Mouse (Mus musculus): ENCODE data around the gene Gga2. TPM values are rescaled to one million over a fixed set of nuclear protein-coding genes. Genes with fewer than 3 reads are reported as not detected.

Gene Gga2
- not detected in 2 replicates for polyA plus RNA-seq (2012; ENCODE audit: insufficient read depth, insufficient read length, low replicate concordance, missing spikeins)

- whole genome bisulfite sequencing, result 0% methylated on average over 50 of the region's 50 CpGs
- no peak for TF ChIP-seq CTCF (IDR thresholded peaks at IDR 0.05; ENCODE audit: insufficient read depth, low read depth, low read length)
- TF ChIP-seq POLR2A (IDR thresholded peaks at IDR 0.05; ENCODE audit: insufficient read depth, low read depth, low read length), result peak; percentile 94
- peaks cover 15% of the 10 kb centered on the region; the same call in 1 of the 2 replicates for H3K4me1 ChIP-seq (ENCODE audit: control insufficient read depth, insufficient read depth, low read length)
- H3K4me3 ChIP-seq (ENCODE audit: insufficient read depth, low read depth, low read length), result peak within 1 kb of the TSS; percentile 97
- H3K27ac ChIP-seq (ENCODE audit: insufficient read depth, low read depth, low read length), result peak within 1 kb of the TSS; percentile 81
These were observed at the start of gene Gga2 for GRCm38 (mm10) chr7:122020667-122021354. TSS of gene Gga2 (minus strand) at chr7:122021222.

DNA sequence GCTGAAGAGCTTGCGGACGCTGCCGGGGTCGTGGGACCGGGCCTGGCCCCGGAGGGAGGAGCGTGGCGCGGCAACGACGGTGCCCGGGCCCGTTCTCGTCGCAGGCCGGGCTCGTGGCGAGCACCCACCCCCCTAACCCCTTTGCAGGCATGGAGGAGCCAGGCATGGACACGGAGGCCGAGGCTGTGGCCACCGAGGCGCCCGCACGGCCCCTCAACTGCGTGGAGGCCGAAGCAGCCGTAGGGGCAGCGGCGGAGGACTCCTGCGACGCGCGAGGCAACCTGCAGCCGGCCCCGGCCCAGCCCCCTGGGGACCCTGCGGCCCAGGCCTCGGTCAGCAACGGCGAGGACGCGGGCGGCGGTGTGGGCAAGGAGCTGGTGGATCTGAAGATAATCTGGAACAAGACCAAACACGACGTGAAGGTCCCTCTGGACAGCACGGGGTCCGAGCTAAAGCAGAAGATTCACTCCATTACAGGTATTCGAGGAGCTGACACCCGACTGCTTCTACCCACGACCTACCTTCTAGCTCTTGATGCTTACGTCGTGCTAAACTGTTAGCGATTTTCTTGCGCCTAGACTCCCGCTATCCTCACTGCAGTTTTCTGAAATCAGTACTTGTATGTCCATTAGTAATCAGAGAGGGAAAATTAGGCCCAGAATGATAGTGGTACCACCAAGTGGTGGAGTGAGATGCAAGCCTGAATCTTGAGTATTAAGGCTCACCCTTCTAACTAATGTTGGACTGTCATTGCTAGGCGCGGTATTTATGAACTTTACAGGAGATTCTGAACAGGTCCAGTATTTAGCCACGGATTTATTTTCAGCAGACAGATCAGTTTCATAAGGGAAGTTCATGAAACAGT, 46.7 kb upstream of the Gga2 start:
- peak overlapping the region; percentile 67 for H3K27ac ChIP-seq (ENCODE audit: insufficient read depth, low read depth, low read length)
- WGBS, result 1% methylated on average over 58 of the region's 58 CpGs
- peaks cover 3% of the 10 kb centered on the region for H3K4me1 ChIP-seq (ENCODE audit: control insufficient read depth, insufficient read depth, low read length)
- peak overlapping the region; percentile 90 for H3K4me3 ChIP-seq (ENCODE audit: insufficient read depth, low read depth, low read length)
- no peak for TF ChIP-seq CTCF (IDR thresholded peaks at IDR 0.05; ENCODE audit: insufficient read depth, low read depth, low read length)
- TF ChIP-seq POLR2A (IDR thresholded peaks at IDR 0.05; ENCODE audit: insufficient read depth, low read depth, low read length), result no peak

GRCm38 (mm10) chr7:122066945-122067516, 46.0 kb upstream of the Gga2 start, which contains the start of the genes Ubfd1 and Ears2:
TSS of gene Ubfd1 (plus strand) at chr7:122067175.
TSS of gene Ears2 (minus strand) at chr7:122067263.
- WGBS, result under 1% methylated on average over 60 of the region's 60 CpGs
- H3K27ac ChIP-seq (ENCODE audit: insufficient read depth, low read depth, low read length), result peak within 1 kb of the TSS; percentile 83
- H3K4me3 ChIP-seq (ENCODE audit: insufficient read depth, low read depth, low read length), result peak within 1 kb of the TSS; percentile 90
- peaks cover 3% of the 10 kb centered on the region for H3K4me1 ChIP-seq (ENCODE audit: control insufficient read depth, insufficient read depth, low read length)
- TF ChIP-seq CTCF (IDR thresholded peaks at IDR 0.05; ENCODE audit: insufficient read depth, low read depth, low read length) (no peak), POLR2A (IDR thresholded peaks at IDR 0.05; ENCODE audit: insufficient read depth, low read depth, low read length) (peak; percentile 58; the same call in 1 of the 2 replicates)

GRCm38 (mm10) chr7:122066102-122066944, 45.3 kb upstream of the Gga2 start:
- Histone ChIP-seq H3K4me1 (ENCODE audit: control insufficient read depth, insufficient read depth, low read length) (peaks cover 3% of the 10 kb centered on the region), H3K4me3 (ENCODE audit: insufficient read depth, low read depth, low read length) (peak overlapping the region; percentile 90), H3K27ac (ENCODE audit: insufficient read depth, low read depth, low read length) (peak overlapping the region; percentile 83)
- 14% methylated on average over 31 of the region's 31 CpGs for WGBS
- TF ChIP-seq CTCF (IDR thresholded peaks at IDR 0.05; ENCODE audit: insufficient read depth, low read depth, low read length) (no peak), POLR2A (IDR thresholded peaks at IDR 0.05; ENCODE audit: insufficient read depth, low read depth, low read length) (no peak)

DNA sequence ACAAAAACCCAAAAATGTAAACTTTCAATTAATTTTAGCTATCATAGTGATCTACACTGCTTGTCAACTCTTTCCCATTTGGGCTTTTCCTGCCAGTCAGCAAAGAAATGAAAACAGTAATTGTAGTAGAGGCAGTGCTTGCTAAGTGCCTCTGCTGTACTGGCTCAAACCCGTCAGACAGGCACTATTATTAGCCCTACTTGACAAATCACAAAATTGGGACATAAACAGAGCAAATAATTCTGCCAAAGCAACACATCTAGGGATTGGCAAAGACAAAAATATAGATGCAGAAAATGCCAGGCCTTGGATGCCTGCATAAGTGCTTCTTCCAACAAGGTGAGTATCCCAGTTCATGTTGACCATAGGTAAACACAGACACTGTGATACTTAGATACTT, 44.6 kb upstream of the Gga2 start:
- WGBS, result 49% methylated on average over 1 of the region's 1 CpGs
- H3K4me1 ChIP-seq (ENCODE audit: control insufficient read depth, insufficient read depth, low read length), result peaks cover 3% of the 10 kb centered on the region
- TF ChIP-seq CTCF (IDR thresholded peaks at IDR 0.05; ENCODE audit: insufficient read depth, low read depth, low read length), result no peak
- TF ChIP-seq POLR2A (IDR thresholded peaks at IDR 0.05; ENCODE audit: insufficient read depth, low read depth, low read length), result no peak
- no peak overlapping the region for H3K4me3 ChIP-seq (ENCODE audit: insufficient read depth, low read depth, low read length)
- no peak overlapping the region for H3K27ac ChIP-seq (ENCODE audit: insufficient read depth, low read depth, low read length)

GRCm38 (mm10) chr7:122056633-122057032, 35.6 kb upstream of the Gga2 start:
- Histone ChIP-seq H3K27ac (ENCODE audit: insufficient read depth, low read depth, low read length) (no peak overlapping the region), H3K4me1 (ENCODE audit: control insufficient read depth, insufficient read depth, low read length) (no peaks in the 10 kb centered on the region), H3K4me3 (ENCODE audit: insufficient read depth, low read depth, low read length) (no peak overlapping the region)
- whole genome bisulfite sequencing, result 96% methylated on average over 5 of the region's 5 CpGs
- TF ChIP-seq POLR2A (IDR thresholded peaks at IDR 0.05; ENCODE audit: insufficient read depth, low read depth, low read length) (no peak), CTCF (IDR thresholded peaks at IDR 0.05; ENCODE audit: insufficient read depth, low read depth, low read length) (no peak)

DNA sequence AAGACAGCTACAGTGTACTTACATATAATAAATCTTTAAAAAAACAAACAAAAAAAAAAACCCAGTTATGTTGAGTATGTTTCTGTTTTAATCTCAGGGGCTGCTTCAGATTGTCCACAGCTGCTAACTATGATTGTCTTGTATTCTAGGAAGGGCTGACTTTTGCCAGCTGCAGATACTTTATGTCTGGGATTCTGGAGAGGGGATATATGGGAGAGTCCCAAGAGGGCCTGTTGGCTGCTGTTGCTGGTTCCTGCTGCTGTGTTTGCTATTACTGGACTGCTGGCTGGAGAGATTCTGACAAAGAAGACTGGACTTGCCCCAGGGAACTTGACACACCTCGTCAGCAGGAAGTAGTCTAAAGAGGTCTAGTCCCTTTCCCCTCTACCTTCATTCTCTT, 29.8 kb upstream of the Gga2 start:
- 81% methylated on average over 1 of the region's 1 CpGs for WGBS
- TF ChIP-seq CTCF (IDR thresholded peaks at IDR 0.05; ENCODE audit: insufficient read depth, low read depth, low read length) (no peak), POLR2A (IDR thresholded peaks at IDR 0.05; ENCODE audit: insufficient read depth, low read depth, low read length) (no peak)
- Histone ChIP-seq H3K27ac (ENCODE audit: insufficient read depth, low read depth, low read length) (no peak overlapping the region), H3K4me1 (ENCODE audit: control insufficient read depth, insufficient read depth, low read length) (no peaks in the 10 kb centered on the region), H3K4me3 (ENCODE audit: insufficient read depth, low read depth, low read length) (no peak overlapping the region)

- 96% methylated on average over 9 of the region's 9 CpGs for WGBS
- no peak for TF ChIP-seq CTCF (IDR thresholded peaks at IDR 0.05; ENCODE audit: insufficient read depth, low read depth, low read length)
- no peak for TF ChIP-seq POLR2A (IDR thresholded peaks at IDR 0.05; ENCODE audit: insufficient read depth, low read depth, low read length)
- H3K27ac ChIP-seq (ENCODE audit: insufficient read depth, low read depth, low read length), result no peak overlapping the region
These were observed 27.2 kb upstream of the Gga2 start for GRCm38 (mm10) chr7:122048191-122048590.

More at GRCm38 (mm10) chr7:122048191-122048590, 27.2 kb upstream of the Gga2 start:
- Histone ChIP-seq H3K4me1 (ENCODE audit: control insufficient read depth, insufficient read depth, low read length) (0 out of 2 replicates have a peak, but pooled peaks cover 3% of the 10 kb centered on the region), H3K4me3 (ENCODE audit: insufficient read depth, low read depth, low read length) (no peak overlapping the region)
